Mouse (Mus musculus) embryo, embryonic 11.5 days (tissue): ENCODE data around the gene Zbtb4.

ENCODE experiments used
- DNase-seq: peaks from one replicate; pipeline ENCODE4 v3.0.0-alpha.2; 2012; ENCODE audit warnings: low read depth, low spot score

The Zbtb4 gene

GRCm38 (mm10) chr11:69763551-69763950 lies 2.2 kb upstream of the Zbtb4 start:
- no peak for DNase-seq

- no peak for DNase-seq
Observed at GRCm38 (mm10) chr11:69766126-69766609, 456 bp downstream of the Zbtb4 start.

GRCm38 (mm10) chr11:69766872-69767624 lies 1.3 kb downstream of the Zbtb4 start:
- DNase-seq = no peak

- DNase-seq = no peak
Observed at GRCm38 (mm10) chr11:69767625-69767909, 1.9 kb downstream of the Zbtb4 start.

- DNase-seq = no peak
Observed at GRCm38 (mm10) chr11:69774961-69775360, 9.2 kb downstream of the Zbtb4 start.

- DNase-seq = no peak
Observed at GRCm38 (mm10) chr11:69775716-69776115, 10.0 kb downstream of the Zbtb4 start.

- DNase-seq = no peak
Observed at GRCm38 (mm10) chr11:69776488-69776887, 10.8 kb downstream of the Zbtb4 start.

- DNase-seq = no peak
Observed at GRCm38 (mm10) chr11:69777504-69778257, 12.0 kb downstream of the Zbtb4 start.

GRCm38 (mm10) chr11:69778258-69778982 lies 12.7 kb downstream of the Zbtb4 start:
- DNase-seq = no peak

GRCm38 (mm10) chr11:69778985-69779384 lies 13.3 kb downstream of the Zbtb4 start:
- no peak for DNase-seq

GRCm38 (mm10) chr11:69781828-69782227 lies 16.1 kb downstream of the Zbtb4 start:
- DNase-seq = no peak

GRCm38 (mm10) chr11:69784793-69785272 lies 19.1 kb downstream of the Zbtb4 start:
- DNase-seq = no peak

- DNase-seq = no peak
Observed at GRCm38 (mm10) chr11:69787306-69787705, 21.6 kb downstream of the Zbtb4 start.

- DNase-seq = no peak
Observed at GRCm38 (mm10) chr11:69789431-69789830, 23.7 kb downstream of the Zbtb4 start.

- no peak for DNase-seq
Observed at GRCm38 (mm10) chr11:69791420-69791819, 25.7 kb downstream of the Zbtb4 start.

- no peak for DNase-seq
Observed at GRCm38 (mm10) chr11:69793429-69793828, 27.7 kb downstream of the Zbtb4 start.

GRCm38 (mm10) chr11:69795168-69795982 lies 29.7 kb downstream of the Zbtb4 start, which contains the start of gene Chrnb1:
Gene Chrnb1 (minus strand): TSS chr11:69795943.
- DNase-seq = peak; percentile 82

GRCm38 (mm10) chr11:69795983-69796435 lies 30.3 kb downstream of the Zbtb4 start:
- no peak for DNase-seq

GRCm38 (mm10) chr11:69797924-69798323 lies 32.2 kb downstream of the Zbtb4 start:
- no peak for DNase-seq

- DNase-seq = no peak
Observed at GRCm38 (mm10) chr11:69799394-69800137, 33.9 kb downstream of the Zbtb4 start.

GRCm38 (mm10) chr11:69800138-69800391 lies 34.4 kb downstream of the Zbtb4 start:
- no peak for DNase-seq
